Mouse (Mus musculus) hindlimb bud, embryonic 11.5 days (tissue): ENCODE results near the gene Hacd2.
A peak's percentile ranks its signal among the peaks of the same experiment; 100 is the strongest.

ENCODE experiments used
- DNase-seq: peaks from one replicate; pipeline ENCODE4 v3.0.0-alpha.2; 2012; ENCODE audit warnings: low read depth, low spot score; ENCODE audit errors: extremely low spot score

Gene Hacd2

DNA sequence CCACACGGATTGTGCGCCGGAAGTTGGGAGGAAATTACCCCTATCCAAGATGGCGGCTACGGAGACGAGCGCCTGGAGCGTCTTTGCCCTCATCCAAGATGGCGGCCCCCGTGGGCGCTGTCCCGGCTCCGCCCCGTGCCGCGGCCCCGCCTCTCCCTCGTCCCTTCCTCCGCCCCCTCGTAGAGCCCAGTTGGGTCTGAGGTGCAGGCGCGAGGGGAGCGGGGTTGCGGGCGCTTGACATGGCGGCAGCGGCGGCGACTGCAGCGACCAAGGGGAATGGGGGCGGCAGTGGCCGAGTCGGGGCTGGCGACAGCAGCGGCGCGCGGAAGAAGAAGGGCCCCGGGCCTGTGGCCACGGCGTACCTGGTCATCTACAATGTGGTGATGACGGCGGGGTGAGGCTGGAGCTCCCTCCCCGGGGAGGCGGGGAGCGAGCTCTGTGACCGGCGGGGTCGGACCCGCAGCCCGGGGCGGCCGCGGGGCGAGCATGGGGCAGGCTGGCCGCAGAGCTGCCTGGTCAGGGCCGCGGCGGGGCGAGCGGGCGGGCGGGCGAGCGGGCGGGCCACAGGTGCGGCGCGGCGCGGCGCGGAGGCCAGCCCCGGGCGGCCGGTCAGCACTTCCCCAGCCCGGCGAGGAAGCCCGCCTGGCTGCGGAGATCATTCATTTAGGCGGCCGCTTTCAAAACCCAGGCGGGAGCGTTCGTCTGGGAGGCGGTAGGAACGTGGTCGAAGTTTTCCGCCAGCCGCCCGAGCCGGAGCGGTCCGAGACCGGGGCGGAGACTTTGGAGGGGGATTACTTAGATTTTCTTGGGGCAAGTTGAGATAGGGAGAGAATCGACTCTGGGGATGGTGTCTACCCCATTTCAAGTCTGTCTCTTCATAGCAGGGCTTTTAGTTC is at the start of gene Hacd2:
Gene Hacd2, plus strand, starts transcription at position 187 of the 896 bp plus-strand sequence.
- DNase-seq, result peak; percentile 71

DNA sequence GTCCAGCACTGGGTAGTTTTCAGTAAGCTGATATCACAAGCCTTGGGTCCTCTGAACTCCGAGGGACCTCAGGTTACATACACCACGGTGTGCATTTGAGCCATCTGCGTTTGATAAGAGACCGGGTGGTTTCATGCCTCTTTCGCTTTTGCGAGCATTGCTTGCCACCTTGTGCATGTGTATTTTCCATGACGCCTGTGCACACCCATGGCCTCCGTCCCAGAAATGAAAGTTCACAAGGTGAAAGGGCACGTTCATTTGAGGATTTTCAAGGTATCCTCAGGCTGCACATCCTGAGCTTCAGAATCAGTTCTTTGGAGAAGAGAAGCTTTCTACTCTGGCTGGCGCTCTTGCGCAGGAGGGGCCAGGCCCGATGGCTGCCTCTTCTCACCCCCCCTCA is 49.8 kb upstream of the Hacd2 start:
- DNase-seq, result no peak

DNA sequence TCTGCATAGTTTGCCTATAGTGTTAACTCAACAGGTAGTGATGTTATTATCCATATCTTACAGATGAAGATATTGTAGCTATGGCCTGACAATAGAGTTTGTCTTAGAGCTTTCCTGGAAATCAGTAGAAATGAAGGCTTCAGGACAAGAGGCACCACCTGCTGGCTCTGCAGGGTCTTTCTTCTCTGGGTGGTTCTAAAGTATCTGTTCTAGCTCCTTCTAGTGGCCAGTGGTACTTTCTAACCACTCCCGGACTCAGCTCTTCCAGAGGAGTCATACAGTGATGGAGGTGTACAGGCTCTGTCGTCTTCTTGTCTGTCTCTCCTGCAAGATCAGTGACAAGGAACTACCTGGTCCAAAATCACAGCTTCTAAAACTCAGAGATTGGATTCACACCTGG is 46.7 kb upstream of the Hacd2 start:
- no peak for DNase-seq

DNA sequence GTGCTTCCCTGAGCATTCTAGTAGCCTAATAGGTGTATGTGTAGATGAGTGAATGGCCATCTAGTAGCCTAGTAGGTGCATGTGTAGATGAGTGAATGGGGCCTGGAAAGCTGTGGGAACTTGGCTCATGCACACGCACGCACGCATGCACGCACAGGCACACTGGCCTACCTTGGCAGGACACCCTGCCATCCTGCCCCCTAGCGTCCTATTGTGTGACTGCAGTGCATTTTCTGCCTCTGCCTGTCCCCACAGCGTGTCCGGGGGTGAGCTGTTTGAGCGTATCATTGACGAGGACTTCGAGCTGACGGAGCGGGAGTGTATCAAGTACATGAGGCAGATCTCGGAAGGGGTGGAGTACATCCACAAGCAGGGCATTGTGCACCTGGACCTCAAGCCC is 45.6 kb upstream of the Hacd2 start:
- DNase-seq, result no peak

DNA sequence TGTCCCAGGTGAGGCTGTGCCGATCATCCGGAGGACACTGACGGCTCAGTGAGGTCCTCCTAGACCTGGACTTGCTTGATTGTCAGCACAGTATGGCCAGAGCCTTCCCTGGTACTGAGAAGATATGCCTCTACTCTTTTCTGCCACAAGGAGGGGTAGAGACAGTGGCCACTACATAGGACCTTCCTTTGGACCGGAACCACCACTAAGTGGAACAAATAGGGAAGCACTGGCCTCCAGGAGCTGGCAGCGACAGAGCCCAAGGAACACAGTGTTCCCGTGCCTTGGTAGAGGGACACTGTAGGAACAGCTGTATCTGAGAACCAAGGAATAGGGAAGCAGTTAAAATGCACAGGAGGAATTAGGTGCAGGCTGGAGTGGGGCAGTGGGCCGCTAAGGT is 44.2 kb upstream of the Hacd2 start:
- no peak for DNase-seq

DNA sequence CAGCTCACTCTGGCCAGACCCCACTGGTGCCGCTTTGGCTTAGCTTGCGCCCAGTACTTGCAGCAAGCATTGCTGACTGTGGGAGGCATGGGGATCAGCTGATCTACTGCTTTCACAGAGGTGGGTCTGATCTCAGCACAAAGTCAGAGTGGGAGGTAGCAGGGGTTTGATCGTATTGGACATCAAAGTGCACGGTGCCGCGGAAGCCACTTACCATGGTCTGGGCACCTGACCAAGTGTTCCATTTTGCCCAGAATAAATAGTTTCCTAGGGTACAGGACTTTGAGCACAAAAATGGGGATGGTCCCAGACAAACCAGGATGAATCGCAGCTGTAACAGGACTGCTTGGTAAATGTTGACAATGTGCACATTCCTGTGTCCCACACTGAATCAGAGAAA is 41.2 kb upstream of the Hacd2 start:
- no peak for DNase-seq

DNA sequence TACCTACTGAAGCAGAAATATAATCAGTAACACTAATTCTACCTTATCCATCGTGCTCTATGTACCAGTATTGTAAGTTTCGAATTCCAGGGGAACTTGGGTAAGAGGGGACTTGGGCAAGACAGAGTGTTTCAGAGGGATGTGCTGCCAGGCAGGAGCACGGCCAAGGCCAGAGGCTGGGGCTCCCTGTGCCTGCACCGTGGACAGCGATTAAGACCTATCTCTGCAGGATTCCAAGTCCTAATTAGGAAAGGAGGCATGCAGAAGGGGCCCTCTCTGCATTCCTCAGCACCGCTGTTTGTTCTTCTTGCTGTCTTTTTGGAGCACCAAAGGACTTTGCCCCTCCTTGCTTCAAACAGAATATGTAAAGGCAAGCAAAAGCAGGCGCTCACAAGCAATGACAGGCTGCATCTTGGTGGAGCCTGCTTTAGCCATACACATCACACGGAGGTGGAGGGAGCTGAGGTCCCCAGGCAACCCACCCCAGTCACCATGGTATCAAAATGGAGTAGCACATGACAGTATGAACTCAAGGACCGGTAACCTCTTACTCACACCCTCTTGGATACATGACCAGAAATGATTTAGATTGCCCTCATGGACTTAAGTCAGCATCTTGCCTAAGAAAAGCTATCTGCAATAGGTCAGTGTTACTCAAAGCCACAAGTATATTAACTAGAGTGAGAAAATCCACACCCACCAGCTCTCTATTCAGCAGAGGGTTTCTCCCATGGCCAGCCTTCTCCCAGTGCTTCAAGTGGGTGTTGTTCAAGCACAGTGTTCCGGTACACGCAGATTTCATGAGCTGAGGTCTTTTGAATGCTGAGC is 37.8 kb upstream of the Hacd2 start:
- no peak for DNase-seq

DNA sequence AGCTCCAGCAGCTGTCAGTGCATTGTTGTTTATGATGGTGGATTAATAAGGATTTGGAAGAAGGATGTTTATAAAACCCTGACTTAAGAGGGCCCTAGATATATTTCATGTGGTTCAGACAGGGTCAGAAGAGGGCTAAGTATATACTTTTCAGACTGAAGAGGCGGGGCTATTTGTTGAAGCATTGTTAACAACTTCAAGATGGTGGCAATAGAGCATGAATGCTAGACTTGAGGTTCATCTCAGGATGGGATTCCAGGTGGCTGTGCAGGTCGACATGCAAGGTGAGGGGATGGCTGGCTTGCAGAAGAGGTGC is 37.2 kb upstream of the Hacd2 start:
- no peak for DNase-seq

DNA sequence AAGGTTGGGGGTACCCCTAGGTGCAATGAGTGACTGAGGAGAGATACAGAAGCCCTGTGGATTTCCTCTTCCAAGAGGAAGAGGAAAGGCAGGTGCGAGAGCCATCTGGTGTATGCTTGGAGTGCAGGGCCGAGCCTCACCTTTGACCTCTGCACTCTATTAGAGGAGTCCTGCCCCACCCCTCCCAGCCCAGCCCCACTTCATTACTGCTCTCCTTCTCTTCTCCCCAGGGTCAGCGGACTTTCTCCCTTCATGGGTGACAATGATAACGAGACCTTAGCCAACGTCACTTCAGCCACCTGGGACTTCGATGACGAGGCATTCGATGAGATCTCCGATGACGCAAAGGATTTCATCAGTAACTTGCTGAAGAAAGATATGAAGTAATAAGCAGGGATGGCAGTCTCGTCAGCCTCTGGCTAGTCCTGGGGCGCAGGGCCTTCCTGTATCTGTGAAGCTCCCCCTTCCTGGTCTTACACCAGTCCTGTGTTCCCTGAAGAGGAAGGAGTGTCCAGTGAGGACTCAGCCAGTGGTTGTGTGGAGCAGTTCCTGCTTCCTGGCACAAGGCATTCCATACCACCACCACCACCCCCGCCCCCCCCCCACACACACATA is 35.9 kb upstream of the Hacd2 start:
- DNase-seq, result no peak

DNA sequence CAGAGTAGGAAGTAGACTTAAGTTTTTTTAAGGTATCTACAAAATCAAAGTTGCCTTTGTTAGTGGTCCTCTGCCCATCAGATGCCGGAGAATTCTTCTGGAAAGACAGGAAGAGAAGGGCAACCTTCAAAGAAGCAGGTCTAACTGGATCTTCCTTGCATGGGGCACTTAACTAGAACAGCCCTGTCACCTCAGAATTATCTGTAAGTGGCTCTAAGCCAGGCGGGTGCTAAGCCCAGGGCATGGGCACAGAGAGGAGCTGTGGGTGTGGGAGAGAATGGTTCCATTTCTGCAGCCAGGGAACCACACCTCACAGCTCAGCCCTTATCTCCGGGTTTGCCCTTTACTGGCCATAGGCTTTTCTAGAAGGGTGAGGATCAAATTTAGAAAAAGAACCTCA is 30.9 kb upstream of the Hacd2 start:
- DNase-seq, result no peak

DNA sequence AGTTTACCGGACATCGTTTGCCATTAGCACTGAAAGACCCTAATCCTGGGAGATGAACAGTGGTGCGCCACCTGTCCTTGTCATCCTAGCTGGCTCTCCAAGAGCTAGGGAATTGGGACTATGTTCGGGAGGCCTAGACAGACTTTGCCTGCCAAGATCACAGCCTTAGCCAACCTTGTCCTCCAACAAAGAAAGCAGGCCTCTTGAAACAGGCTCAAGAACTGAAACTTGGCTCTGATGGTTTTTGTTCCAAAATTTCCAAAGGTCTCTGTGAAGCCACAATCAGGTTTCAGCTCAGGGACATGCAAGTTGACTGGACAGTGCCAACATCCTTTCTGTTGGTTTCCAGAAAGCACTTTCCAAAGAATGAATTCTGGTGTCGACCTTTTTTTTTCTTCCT is 29.4 kb upstream of the Hacd2 start:
- no peak for DNase-seq

DNA sequence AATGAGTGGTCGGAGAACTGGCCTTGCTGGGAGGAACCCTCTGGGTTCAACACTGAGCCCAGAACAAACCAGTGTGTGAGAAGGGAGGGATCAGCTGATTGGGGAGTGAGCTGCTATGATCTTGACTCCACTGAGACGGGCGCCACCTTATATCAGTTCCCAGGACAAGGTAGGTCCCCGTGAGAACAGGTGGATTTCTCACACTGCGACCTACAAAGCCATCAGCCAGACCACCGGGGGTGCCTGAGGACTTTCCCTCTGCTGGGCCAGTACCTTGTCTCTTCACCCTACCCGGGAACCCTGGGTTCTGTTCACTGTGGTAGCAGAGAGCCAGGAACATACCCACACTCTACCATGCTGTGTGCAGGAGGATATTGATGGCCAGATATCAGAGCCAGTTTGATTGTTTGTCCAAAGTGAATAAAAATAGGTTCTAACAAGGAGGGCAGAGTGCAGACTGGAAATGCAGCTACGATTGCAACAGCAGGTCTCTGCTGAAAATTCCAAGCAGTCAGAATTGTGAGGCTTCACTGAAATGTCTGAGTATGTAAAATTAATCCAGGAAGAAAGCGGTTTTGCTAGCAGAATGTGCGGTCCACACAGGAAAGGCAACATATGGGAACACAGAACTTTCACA is 28.4 kb upstream of the Hacd2 start:
- DNase-seq, result no peak

DNA sequence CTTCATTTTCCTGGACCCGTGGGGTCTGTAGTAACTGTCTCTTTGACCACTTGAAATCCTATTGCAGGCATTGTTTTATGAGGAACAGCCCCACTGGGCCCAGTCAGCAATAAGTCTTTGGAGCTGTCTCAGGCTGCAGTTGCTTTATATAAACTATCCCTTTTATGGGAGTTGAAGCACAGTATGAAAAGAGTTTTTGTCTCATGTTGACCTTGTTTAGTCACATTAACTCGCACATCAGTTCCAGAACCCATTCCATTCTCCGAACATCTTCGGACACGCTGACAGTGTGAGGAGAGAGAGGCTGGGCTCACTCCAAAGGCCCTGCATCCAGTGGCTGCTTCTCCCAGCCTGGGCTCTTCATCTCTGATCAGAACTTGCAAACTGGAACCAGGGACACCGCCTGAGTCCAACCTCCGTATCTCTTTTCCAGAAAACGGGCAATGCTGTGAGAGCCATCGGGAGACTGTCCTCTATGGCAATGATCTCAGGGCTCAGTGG is 27.5 kb upstream of the Hacd2 start:
- no peak for DNase-seq

DNA sequence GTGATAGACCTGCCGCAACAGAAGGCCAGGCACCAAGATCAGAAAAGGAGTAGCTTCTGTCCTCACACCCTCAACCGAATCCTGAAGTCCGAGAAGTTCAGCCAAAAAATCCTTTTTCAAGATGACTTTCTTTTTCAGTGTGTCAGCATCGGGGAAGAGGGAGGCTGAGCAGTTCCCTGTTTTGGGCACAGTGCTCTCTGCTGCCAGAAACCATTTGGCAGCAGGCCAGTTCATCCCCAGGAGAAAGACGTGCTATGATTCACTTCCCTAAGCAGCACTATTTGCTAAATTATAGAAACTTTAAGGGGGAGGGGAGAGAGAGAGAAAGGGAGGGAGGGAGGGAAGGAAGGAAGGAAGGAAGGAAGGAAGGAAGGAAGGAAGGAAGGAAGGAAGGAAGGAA is 26.1 kb upstream of the Hacd2 start:
- no peak for DNase-seq

DNA sequence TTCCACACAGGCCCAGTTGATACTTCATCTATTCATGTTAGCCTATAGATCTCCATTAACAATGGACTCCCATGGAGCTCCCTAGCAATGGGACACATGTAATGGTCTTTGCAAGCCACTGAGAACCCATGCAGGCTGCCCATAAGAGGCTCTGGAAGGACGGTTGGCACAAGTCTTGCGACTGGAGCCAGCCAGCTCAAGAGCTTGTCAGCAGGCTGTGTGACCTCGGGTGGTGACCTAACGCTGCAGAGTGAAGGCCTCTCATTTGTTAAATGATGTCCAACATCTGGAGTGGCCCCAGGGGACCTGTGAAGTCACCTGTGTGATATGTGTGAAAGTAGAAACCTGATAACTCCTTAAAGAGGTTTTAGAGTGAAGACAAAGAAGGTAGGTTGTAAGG is 25.2 kb upstream of the Hacd2 start:
- DNase-seq, result no peak

DNA sequence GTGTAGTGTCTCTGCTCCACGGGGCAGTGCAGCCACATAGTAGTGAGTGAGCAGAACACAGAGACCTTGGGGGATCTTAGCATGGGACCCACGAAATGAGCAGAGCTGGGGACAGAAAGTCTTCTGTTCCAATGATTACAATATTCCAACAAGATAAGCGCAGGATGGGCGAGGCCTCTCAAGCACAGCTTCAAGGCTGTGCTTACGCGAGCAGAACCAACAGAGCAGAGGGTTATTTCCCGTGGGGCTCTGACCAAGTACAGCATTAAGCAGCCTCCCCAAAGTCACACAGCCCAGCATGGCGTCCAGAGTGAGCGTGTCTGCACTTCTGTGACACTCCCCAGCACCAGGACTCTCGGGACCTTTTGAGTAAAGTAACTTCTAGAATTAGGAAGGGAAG is 24.7 kb upstream of the Hacd2 start:
- DNase-seq, result no peak

DNA sequence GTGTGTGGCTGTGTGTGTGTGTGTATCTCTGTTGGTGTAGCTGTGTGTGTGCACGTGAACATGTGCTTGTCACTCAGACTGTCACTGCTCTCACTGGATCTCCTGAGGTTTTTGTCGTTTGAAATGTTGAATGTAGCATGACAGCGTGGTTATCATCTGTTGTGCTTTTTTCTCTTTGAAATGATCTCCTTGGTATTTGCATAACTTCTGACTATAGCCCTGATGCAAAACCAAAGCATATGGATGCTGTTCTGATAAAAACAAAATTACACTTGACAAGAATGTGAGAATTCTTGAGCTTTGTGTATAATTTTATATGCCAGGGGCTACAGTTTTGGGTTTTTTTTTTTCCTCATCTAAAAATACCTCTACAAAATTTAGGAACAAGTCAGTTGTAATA is 23.2 kb upstream of the Hacd2 start:
- DNase-seq, result no peak

DNA sequence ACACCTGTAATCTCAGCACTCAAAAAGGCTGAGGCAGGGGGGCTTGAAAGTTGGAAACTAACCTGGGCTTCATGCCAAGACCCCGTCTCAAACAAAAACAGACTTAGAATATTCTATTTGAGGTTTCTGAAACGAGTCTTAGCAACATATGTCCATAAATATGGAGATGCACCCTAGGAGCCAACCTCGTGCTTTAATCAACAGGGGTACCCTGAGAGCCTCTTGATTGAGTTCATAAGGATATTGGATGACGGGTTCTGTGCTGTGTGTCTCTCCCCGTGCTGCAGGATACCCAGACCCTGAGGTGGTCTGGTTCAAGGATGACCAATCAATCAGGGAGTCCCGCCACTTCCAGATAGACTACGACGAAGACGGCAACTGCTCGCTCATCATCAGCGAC is 22.2 kb upstream of the Hacd2 start:
- no peak for DNase-seq

DNA sequence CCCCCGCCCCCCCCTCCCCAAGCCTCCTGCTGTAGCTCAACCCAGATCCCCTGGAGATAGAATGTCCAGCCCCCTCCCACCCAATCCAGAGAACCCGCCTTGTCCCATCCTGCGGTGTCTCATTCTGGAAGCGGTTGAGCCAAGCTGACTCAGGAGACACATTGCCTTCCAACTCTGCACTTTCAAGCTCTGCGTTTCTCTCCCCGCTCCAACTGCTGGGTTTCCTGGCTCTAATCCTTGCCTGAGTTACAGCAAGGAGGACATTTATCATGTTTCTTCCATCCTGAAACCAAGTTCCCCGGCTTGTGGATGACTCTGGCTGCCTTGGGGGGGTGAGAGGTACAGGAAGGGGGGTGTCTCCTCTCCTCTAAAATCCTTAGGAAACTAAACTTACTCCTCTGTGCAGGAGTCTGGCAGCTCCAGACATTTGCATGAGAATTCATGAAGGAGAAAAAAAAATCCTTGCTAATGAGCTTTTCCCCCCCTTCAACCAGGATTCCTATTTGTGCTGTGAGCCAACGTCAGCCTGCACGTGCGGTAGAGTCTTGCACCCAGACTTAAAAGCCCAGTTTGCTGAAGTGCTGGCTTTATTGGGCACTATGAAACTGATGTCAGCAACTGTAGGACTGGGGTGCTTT is 21.2 kb upstream of the Hacd2 start:
- no peak for DNase-seq

DNA sequence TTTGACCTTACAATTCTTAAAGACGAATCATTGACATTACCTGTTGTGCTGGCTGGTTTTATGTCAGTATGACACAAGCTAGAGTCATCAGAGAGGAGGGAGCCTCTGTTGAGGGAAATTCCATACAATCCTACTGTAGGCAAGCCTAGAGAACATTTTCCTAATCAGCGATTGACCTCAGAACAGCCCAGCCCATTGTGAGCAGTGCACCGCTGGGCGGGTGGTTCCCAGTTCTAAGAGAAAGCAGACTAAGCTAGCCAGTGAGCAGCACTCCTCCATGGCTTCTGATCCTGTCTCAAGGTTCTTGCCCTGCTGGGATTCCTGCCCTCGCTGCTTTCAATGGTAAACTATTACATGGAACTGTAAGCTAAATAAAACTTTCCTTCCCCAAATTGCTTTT is 17.9 kb upstream of the Hacd2 start:
- DNase-seq, result no peak

DNA sequence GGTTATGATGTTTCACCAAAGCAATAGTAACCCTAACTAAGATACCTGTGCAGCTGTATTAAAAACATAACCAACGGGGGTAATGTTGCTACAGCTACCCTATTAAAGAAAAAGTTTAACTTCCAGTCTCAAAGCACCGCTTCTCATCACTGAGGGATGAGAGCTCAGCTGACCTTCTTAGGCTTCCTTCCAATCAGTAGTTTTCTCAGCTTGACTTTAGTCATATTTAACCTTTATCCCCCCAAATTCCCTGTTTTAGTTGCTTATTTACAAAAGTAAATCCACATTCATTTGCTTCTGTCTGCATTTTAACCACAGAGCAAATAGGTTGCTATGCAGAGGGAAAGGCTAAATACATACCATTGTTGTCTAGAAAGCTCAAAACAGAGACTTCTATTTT is 17.5 kb upstream of the Hacd2 start:
- DNase-seq, result no peak
